Mouse (Mus musculus): ENCODE measurements around the gene Rab15.
"Not testable (repeated sequence)": the region's sequence is repeated elsewhere in the genome, so short reads cannot be mapped to it uniquely, and the experiment has no call there.

Gene Rab15

GRCm38 (mm10) chr12:76818120-76818519 lies 4.6 kb downstream of the Rab15 start:
- no peak for DNase-seq

DNA sequence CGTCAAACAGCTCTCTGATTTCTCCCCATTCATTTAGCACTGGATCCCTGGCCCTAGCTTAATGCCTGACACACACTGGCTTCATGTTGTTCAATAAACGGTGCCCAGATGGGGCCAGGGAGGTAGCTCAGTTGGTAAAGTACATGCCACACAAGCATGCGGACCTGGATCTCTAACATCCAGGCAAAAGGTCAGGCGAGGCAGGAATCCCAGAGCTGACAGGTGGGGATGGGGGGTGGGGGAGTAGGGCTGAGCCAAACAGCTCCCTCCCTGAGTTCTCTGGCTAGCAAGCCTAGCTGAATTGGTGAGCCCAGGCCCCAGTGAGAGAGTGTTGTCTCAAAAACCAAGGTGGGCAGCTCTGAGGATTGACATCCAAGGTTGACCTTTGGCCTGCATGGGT lies 5.5 kb downstream of the Rab15 start:
- DNase-seq: no peak

GRCm38 (mm10) chr12:76816720-76817119 lies 6.0 kb downstream of the Rab15 start:
- DNase-seq: no peak

GRCm38 (mm10) chr12:76814120-76814519 lies 8.6 kb downstream of the Rab15 start:
- no peak for DNase-seq

GRCm38 (mm10) chr12:76813543-76813942 lies 9.2 kb downstream of the Rab15 start:
- no peak for DNase-seq

DNA sequence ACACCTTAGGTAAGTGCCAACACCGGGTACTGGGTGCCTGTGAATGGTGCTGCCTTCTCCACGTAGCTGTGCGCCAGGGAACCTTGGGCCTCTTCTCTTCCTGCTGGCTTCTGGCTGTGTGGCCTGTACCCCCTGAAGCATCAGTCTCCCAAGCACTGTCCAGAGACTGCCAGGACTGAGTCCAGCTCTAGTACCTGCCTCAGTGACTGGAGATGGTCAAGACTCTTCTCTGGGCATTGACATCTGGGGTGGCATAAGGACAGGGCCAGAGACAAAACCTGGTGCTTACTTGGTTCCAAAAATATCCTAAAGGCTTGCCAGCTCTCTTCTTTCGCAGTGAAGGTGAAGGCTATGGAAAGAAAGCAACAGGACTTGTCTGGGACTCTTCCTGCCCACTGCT lies 11.7 kb downstream of the Rab15 start:
- DNase-seq: no peak

DNA sequence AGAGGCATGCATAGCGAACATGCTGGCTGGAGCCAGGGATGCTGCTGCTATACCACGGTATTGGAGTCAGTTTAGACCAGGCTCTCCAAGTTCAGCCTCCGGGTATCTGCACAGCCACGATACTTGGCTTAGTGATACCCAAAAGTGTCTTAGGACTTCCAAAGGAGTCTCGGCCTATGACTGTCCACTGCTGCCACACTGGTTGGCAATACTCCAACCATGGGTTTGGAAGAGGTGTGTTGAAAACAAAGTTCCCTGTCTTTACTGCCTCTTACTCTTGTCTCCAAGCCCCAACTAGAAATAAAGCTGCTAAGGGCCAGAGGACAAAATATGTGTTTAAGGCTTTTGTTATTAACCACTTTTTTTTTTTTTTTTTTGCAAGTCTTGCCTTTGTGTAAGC lies 12.2 kb downstream of the Rab15 start:
- DNase-seq: no peak

DNA sequence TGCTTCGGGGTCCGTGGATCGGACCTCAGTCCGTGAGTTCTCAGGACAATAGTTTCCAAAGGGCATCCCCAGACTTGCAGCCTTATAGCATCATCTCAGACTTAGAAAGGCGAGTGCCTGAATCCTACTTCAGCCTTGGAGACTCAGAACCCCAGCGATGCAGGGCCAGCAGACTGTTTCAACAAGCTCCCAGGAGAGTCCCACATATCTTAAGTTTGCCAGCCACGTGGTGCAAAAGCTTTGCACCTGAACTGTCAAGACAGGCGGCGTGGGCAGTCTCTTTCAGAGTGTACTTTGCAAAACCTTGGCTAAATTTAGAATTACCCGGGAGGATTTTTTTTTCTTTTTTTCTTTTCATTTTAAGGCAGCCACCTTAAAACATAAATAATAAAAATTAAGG lies 14.9 kb downstream of the Rab15 start:
- DNase-seq: no peak

GRCm38 (mm10) chr12:76805056-76805811 lies 17.5 kb downstream of the Rab15 start:
- DNase-seq: no peak

DNA sequence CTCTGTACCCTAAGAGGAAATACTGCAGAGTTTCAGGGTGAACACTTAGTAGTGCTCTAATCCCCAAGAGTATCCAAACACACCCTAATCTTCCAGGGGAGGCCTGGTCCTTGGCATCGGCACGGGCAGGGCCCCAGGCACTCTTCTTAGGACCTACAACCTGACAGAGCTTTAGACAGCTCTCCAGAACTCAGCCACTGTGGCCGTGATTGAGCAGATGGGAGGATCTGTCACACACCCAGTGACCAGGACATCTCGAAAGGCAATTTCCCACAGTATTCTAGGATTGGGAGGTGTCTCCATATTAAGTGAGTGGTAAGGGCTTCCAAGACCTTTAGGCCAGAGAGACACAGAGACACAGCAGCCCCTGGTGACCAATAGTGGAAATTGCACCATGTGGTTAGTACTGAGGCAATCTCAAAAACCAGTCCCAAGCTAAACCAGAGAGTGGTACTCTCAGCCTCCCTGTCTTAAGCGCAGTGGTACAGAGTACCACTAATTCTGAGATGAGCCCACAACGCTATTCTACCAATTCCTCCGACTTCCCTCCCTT lies 18.9 kb downstream of the Rab15 start:
- peak; percentile 54 for DNase-seq

- DNase-seq: no peak
Observed at GRCm38 (mm10) chr12:76803028-76803427, 19.7 kb downstream of the Rab15 start.

GRCm38 (mm10) chr12:76798008-76798720 lies 24.5 kb downstream of the Rab15 start:
- no peak for DNase-seq

GRCm38 (mm10) chr12:76796938-76797539 lies 25.7 kb downstream of the Rab15 start:
- DNase-seq: no peak

DNA sequence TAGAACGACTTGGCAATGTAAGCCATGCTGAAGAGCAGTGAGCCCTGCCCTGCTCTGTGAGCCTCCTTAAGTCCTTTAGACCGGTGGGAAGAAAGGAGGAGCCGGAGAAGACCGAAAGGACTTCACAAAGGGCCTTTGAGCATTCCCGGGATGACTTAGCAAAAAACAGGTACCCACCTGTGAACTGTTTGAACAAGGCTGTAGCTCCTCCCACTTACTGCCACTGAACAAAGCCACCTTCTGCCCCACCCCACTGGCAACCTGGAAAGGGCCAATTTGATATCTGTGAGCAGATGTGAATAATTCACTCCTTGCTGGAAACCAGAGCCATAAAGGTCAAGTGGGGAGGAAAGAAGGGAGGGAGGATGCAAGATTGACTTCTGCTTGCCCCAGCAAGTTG lies 27.4 kb downstream of the Rab15 start, which contains the start of gene Gpx2:
Gene Gpx2 (minus strand): TSS at position 205 of the 400 bp plus-strand sequence.
- no peak for DNase-seq

DNA sequence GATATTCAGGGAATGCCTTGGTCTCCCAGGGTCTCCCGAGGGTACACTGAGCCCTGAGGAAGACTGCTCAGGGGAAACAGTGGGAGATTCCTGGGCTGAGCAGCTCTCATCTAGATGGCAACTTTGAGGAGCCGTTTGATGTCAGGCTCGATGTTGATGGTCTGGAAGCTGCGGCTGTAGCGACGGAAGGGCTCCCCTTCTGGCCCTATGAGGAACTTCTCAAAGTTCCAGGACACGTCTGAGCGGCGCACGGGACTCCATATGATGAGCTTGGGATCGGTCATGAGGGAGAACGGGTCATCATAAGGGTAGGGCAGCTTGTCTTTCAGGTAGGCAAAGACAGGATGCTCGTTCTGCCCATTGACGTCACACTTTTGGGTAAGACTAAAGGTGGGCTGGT lies 30.2 kb downstream of the Rab15 start:
- not testable (repeated sequence) for DNase-seq

DNA sequence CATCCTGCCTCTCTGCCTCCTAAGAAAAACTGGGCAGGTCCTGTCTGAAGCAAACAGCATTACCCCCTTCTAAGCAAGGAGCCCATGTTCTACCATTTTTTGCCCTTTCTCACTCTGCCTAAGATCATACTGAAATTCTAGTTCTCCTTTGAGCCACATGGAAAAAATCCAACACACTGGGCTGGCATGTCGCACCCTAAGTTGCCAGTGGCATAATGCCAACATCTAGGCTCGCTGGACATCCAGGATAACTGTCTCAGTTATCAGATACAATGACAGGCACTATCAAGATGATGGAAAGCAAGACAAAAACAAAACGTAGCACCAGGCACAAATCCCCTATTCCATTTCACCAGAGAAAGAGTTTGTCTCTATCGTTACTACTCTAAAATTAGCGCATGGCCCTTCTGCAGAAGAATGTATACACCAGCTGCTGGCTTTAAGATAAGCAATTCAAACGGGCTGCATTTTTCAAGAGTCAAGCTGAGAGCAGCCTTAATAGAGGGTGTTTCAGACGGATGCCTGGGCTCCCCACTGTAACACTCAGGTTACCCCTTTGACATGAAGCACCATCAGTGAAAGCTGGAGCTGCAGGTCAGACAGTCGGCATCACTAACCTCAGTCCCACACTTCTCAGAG lies 32.1 kb downstream of the Rab15 start:
- no peak for DNase-seq

DNA sequence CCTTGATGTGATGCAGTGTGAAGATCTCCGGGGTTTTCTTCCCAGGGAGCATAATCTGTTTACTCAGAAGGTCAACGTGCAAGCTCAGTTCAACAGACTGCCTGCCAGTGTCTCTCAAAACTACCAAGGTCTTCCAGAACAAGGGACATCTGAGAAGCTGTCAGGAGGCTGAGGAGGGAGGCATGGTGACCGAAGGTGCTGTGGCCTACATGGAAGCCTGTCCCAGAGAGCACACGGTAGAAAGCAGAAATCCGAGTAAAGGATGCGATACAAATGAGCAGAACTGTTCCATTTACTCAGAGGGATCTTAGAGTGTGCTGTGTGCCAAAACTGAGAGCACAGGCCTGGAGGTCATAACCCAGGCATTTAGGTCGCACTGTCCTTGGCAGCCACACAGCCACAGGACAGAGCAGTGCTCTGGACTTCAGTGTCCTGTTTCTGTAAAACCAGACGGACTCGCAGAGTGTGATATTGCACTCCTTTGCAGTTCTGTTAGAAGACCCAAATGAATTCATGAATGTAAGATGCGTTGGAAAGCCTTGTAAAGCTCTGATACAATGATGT lies 38.6 kb downstream of the Rab15 start:
- no peak for DNase-seq

DNA sequence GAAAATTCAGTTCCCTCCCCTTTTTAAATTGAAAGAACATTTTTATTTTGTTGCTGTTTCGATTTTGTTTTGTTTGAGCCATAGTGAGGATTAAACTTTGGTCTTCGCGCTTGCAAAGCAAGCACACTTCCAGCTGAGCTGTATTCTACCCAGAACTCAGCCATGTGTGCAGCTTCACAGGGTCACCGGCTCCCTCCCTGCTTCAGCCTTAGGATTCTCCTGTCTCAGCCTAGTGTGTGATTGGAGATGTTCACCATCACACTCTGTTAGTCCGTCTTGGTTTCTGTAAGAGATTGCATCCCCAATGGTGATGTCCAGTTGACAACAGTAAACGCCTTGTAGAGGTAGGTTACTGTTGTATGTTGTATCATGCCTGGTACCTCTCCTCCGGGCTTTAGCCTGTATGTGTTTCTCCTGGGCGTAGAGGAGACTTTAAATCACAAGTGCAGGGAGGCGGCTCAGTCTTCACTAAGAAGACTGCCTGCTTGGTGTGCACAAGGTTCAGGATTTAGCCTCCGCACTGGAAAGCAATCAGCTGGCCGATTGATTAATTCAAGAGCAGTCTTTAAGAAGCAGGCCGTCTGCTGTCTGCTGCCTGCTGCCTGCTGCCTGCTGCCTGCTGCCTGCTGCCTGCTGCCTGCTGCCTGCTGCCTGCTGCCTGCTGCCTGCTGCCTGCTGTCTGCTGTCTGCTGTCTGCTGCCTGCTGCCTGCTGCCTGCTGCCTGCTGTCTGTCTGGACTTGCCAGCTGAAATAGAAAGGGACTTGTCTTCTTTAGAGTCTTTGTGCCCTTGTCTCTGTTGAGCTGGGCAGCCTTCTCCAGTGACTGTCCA lies 41.9 kb downstream of the Rab15 start:
- DNase-seq: no peak

- no peak for DNase-seq
Observed at GRCm38 (mm10) chr12:76779951-76780350, 42.8 kb downstream of the Rab15 start.

DNA sequence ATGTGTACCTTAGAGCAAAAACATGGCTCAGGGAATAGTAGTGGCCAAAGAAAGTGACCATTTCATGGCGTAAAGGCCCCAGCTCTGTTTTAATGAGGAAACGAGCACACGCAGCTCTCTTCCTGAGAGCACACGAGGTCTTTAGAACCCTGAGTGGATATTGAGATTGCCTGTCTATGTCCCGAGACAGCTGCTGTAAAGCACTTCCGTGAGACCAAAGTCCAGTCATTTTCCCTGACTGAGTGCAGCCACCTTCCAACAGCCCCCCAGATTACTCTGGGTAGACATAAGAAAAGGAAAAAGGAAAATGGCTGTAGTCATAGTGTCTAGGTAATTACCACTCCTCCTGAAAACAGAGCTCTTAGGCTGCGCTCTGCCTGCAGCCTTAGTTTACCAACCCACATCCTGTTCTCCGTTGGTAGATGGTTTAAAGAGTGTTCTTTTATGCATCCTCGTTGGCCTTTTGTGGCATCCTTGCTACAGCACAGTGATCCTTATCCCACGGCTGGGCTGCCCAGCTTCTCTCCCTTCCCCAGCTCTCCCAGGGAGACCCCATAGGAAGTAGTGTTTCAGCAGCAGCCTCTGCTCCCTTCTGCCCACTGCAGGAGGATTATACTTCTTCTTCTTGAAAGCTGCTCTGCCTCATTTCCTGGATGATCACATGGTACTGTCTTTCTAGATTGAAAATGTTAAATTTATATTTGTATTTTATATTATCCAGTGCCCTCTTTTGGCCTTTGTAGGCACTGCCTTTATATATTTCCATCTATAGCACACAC lies 44.2 kb downstream of the Rab15 start:
- DNase-seq: peak; percentile 42

GRCm38 (mm10) chr12:76777845-76778244 lies 44.9 kb downstream of the Rab15 start:
- no peak for DNase-seq
